Mouse (Mus musculus): ENCODE results near the gene Gm21936. TPM values are rescaled to one million over a fixed set of nuclear protein-coding genes. Genes with fewer than 3 reads are reported as not detected.

The Gm21936 gene
- not detected in 2 replicates for polyA plus RNA-seq (2012; rRNA removed)

DNA sequence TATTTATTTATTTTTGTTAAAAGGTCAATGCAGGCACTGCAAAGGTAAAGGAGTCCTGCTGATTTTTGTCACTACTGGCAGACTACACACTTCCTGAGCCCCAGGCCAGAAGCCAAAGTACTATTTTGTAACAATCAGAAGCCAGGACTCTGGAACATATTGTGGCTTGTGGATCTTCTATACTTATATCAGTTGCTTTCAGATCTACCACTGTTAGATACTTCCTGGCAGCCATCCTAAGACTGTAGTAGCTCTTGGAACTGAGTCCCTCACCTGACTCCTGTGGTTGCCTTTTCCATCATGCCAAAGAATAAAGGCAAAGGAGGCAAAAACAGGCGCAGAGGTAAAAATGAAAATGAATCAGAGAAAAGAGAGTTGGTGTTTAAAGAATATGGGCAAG, at the start of gene Gm21936:
Gm21936 (plus strand) TSS at position 301 of the 400 bp plus-strand sequence.

DNA sequence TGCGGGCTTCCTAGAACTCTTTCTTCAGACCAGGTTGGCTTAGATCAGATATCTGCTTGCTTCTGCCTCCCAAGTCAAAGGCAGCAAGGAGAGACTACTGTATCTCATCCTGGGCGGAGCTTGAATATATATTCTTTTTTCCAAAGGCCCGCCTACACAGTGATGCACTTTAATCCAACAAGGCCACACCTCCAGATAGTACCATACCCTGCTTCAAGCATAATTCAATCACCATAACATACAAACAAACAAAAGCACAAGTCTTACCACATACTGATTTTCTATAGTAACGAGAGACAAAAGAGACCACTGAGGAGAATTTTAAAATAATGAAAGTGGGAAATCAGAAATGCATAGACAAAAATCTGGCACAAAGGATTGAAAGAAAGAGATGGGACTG, 19.7 kb upstream of the Gm21936 start, which contains the start of gene Gm21319:
Gm21319 (minus strand) TSS at position 101 of the 400 bp plus-strand sequence.

DNA sequence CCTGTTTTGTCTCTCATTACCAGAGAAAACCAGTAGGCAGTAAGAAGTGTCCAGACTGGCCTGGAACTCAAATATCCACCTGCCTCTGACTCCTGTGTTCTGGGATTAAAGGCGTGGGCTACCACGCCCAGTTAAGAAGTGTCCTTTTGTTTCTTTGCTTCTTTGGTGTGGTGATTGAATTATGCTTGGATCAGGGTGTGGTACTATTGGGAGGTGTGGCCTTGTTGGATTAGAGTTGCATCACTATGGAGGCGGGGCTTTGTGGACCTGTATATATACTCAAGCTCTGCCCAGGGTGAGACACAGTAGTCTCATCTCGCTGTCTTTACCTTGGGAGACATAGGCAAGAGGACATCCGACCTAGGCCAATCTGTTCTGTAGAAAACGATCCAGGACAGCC, 21.0 kb downstream of the Gm21936 start, which contains the start of gene BB287469:
BB287469 (plus strand) TSS at position 301 of the 400 bp plus-strand sequence.

DNA sequence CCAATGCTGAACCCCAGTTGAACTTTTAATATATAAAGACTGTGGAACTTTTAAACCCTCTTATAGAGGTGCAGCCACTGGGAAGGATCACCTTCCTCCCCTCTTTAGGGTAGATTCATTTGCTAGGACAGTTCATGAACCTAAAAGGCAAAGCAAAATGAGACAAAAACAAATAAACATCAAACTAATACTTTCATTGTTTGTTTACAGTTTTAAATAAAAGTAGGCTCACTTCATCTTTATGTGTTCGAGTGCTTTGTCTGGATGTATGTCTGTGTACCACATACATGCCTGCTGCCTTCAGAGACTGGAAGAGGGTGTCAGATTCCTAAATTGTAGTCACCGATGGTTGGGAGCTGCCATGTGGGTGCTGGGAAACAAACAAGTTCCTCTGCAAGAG, 46.9 kb downstream of the Gm21936 start, which contains the start of gene Gm2001:
Gm2001 (minus strand) TSS at position 101 of the 400 bp plus-strand sequence.

Other genes with a start within 250 kb of the Gm21936 start
- not detected in 2 replicates for gene Oog1, start 192.8 kb upstream of the Gm21936 start, polyA plus RNA-seq (2012; rRNA removed)
- gene Gm4027, start 176.6 kb upstream of the Gm21936 start, polyA plus RNA-seq (2012; rRNA removed) = not detected in 2 replicates
- gene Gm16381, start 150.9 kb upstream of the Gm21936 start, polyA plus RNA-seq (2012; rRNA removed) = not detected in 2 replicates
- gene Gm21319, start 19.8 kb upstream of the Gm21936 start, polyA plus RNA-seq (2012; rRNA removed) = not detected in 2 replicates
- 0.01 and 0.20 TPM in 2 replicates for gene BB287469, start 21.1 kb downstream of the Gm21936 start, polyA plus RNA-seq (2012; rRNA removed)
- not detected in 2 replicates for gene Gm2001, start 46.8 kb downstream of the Gm21936 start, polyA plus RNA-seq (2012; rRNA removed)
- not detected in 2 replicates for gene Gm2016, start 78.6 kb downstream of the Gm21936 start, polyA plus RNA-seq (2012; rRNA removed)
- not detected in 2 replicates for gene Gm2022, start 99.9 kb downstream of the Gm21936 start, polyA plus RNA-seq (2012; rRNA removed)
- not detected in 2 replicates for gene Gm2035, start 124.3 kb downstream of the Gm21936 start, polyA plus RNA-seq (2012; rRNA removed)
- gene Gm2042, start 158.6 kb downstream of the Gm21936 start, polyA plus RNA-seq (2012; rRNA removed) = not detected in 2 replicates
- not detected in 2 replicates for gene Gm2075, start 216.3 kb downstream of the Gm21936 start, polyA plus RNA-seq (2012; rRNA removed)
- gene Gm6803, start 223.3 kb downstream of the Gm21936 start, polyA plus RNA-seq (2012; rRNA removed) = not detected in 2 replicates
- gene Gm2056, start 231.5 kb downstream of the Gm21936 start, polyA plus RNA-seq (2012; rRNA removed) = not detected in 2 replicates